Mouse (Mus musculus): Measurements from ENCODE around the gene Dapk1. TPM values are rescaled to one million over a fixed set of nuclear protein-coding genes. Genes with fewer than 3 reads are reported as not detected.
"Not testable (repeated sequence)": the region's sequence is repeated elsewhere in the genome, so short reads cannot be mapped to it uniquely, and the experiment has no call there.

Gene Dapk1
- polyA plus RNA-seq, 1 experiment from 2014 or later = 34.5 TPM

DNA sequence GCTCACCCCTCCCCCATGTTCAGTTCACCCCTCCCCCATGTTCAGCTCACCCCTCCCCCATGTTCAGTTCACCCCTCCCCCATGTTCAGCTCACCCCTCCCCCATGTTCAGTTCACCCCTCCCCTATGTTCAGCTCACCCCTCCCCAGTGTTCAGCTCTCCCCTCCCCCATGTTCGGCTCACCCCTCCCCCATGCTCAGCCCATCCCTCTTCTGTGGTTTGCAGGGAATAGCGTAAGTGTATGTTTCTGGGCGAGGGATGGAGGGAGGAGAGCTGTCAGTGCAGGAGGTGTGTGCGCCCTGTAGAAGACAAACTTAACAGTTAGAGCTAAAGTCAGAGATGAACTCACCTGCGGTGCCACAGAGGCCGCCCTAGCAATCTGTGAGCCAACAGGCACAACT is 9.2 kb downstream of the Dapk1 start:
- H3K4me2 ChIP-seq (ENCODE audit: low read depth, low read length); H3K27ac ChIP-seq (ENCODE audit: low read depth, low read length); H3K9me3 ChIP-seq (ENCODE audit: control insufficient read depth, low read length); H3K4me3 ChIP-seq (ENCODE audit: low read depth, low read length); H3K9ac ChIP-seq (replicated peaks; ENCODE audit: low read depth, low read length); H3K27me3 ChIP-seq (ENCODE audit: control insufficient read depth, insufficient read depth, low read length); ATAC-seq (ENCODE audit: low read depth); H3K36me3 ChIP-seq (ENCODE audit: control insufficient read depth, insufficient read depth, low read length): not testable (repeated sequence)
- 91% methylated on average over 6 of the region's 6 CpGs for WGBS
- peaks cover 13% of the 10 kb centered on the region for H3K4me1 ChIP-seq (ENCODE audit: control insufficient read depth, insufficient read depth, low read length)

DNA sequence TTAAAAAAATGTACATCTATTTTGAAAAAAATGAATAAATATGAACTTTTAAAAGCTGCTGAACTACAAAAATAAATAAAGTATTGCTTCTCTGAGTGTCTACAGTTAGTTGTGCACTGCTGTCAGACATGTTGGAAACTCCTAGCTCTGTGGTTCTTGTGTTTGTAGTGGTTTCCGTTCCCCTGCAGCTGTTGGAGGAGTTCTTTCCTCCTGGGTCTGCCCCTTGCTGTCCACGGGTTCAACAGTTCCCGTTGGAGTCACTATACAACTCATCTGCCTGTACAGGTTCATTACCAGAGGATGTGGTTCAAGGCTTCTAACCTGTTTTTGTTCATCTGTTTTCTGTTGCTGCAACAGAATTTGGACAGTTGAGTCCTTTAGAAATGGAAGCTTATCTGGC is 10.4 kb downstream of the Dapk1 start:
- Histone ChIP-seq H3K9me3 (ENCODE audit: control insufficient read depth, low read length) (no peaks in the 10 kb centered on the region), H3K4me2 (ENCODE audit: low read depth, low read length) (no peak overlapping the region), H3K36me3 (ENCODE audit: control insufficient read depth, insufficient read depth, low read length) (peaks cover 4% of the 10 kb centered on the region; the same call in 1 of the 2 replicates), H3K4me1 (ENCODE audit: control insufficient read depth, insufficient read depth, low read length) (peaks cover 11% of the 10 kb centered on the region), H3K27me3 (ENCODE audit: control insufficient read depth, insufficient read depth, low read length) (no peaks in the 10 kb centered on the region), H3K4me3 (ENCODE audit: low read depth, low read length) (no peak overlapping the region), H3K9ac (replicated peaks; ENCODE audit: low read depth, low read length) (no peak overlapping the region), H3K27ac (ENCODE audit: low read depth, low read length) (no peak overlapping the region)
- 84% methylated on average over 3 of the region's 3 CpGs for whole genome bisulfite sequencing
- no peak for ATAC-seq (ENCODE audit: low read depth)

DNA sequence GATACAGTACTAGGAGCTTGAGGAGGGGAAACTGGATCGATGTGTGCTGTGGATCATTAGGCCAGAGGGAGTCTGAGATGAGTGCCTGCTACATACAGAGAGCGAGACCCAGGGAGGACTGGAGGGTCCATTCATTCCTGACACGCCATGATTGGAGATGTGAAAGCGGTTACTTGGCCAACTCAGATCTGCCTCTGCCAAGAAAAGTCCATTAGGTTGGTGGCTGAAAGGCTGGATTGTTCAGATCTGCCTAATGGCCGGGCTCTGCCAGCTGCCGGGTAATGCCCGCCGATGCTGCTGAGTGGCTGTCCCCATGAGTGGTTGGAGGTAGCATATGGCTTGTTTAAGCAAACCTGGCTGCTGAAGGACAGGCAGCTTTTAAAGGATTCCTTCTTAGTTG is 12.4 kb downstream of the Dapk1 start:
- Histone ChIP-seq H3K27me3 (ENCODE audit: control insufficient read depth, insufficient read depth, low read length) (no peaks in the 10 kb centered on the region), H3K9ac (replicated peaks; ENCODE audit: low read depth, low read length) (no peak overlapping the region), H3K4me1 (ENCODE audit: control insufficient read depth, insufficient read depth, low read length) (peaks cover 16% of the 10 kb centered on the region), H3K9me3 (ENCODE audit: control insufficient read depth, low read length) (no peaks in the 10 kb centered on the region), H3K27ac (ENCODE audit: low read depth, low read length) (peak overlapping the region; percentile 55), H3K4me3 (ENCODE audit: low read depth, low read length) (no peak overlapping the region), H3K36me3 (ENCODE audit: control insufficient read depth, insufficient read depth, low read length) (peaks cover 4% of the 10 kb centered on the region; the same call in 1 of the 2 replicates), H3K4me2 (ENCODE audit: low read depth, low read length) (no peak overlapping the region)
- ATAC-seq (ENCODE audit: low read depth) = peak; percentile 77
- 48% methylated on average over 8 of the region's 8 CpGs for WGBS

DNA sequence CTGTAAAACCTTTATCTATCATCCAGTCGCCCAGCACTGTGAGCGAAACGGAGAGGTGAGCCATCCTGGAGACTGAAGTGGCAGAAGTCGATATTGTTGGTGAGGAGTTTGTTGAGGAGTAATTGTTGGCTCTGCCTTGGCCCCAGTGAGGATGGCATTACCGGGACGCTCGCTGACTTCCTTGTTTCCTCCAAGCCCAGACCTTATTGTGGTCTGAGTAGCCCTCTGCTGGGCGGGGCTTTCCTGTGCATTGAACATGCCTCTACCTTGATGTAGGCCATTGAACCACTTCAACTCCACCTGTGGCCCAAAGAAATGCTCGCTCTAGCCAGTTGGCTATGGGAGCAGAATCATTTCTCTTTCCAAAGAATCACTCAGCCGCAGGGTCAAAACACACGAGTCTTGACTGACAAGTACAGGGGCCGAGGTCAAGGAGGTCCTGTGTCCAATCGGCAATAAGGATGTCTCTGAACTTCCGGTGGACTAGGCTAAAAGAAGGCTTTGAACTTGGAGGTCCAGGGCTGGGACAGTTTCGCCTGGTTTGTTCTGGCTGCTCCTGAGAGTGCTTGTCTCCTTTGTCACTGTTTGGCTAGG is 13.4 kb downstream of the Dapk1 start:
- peaks cover 3% of the 10 kb centered on the region; the same call in 1 of the 2 replicates for H3K36me3 ChIP-seq (ENCODE audit: control insufficient read depth, insufficient read depth, low read length)
- WGBS = 68% methylated on average over 15 of the region's 15 CpGs
- H3K4me1 ChIP-seq (ENCODE audit: control insufficient read depth, insufficient read depth, low read length) = peaks cover 16% of the 10 kb centered on the region

DNA sequence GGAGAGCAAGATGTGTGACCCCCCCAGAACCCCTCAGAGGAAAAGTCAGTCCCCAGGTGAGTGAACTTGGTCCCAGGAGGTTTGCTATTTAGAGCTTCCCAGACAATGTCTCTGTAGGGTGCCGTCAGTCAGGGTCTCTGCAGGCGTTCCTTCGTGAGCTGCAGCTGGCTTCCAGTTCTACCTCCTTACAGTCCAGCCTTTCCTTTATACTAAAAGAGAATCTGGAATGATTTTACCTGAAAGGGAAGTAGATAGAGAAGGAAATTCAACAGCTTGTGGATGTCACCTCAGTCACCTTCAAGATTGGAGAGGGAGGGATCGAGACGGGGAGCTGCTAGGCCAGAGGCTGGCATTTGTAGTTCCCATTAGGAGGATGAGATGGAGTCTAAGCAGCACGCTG is 14.3 kb downstream of the Dapk1 start:
- WGBS = 44% methylated on average over 6 of the region's 6 CpGs

More for the DNA sequence above, 13.4 kb downstream of the Dapk1 start:
- Histone ChIP-seq H3K4me3 (ENCODE audit: low read depth, low read length) (no peak overlapping the region), H3K27ac (ENCODE audit: low read depth, low read length) (peak overlapping the region; percentile 55; the same call in 1 of the 2 replicates), H3K4me2 (ENCODE audit: low read depth, low read length) (no peak overlapping the region), H3K9me3 (ENCODE audit: control insufficient read depth, low read length) (no peaks in the 10 kb centered on the region), H3K27me3 (ENCODE audit: control insufficient read depth, insufficient read depth, low read length) (no peaks in the 10 kb centered on the region), H3K9ac (replicated peaks; ENCODE audit: low read depth, low read length) (no peak overlapping the region)
- no peak for ATAC-seq (ENCODE audit: low read depth)

DNA sequence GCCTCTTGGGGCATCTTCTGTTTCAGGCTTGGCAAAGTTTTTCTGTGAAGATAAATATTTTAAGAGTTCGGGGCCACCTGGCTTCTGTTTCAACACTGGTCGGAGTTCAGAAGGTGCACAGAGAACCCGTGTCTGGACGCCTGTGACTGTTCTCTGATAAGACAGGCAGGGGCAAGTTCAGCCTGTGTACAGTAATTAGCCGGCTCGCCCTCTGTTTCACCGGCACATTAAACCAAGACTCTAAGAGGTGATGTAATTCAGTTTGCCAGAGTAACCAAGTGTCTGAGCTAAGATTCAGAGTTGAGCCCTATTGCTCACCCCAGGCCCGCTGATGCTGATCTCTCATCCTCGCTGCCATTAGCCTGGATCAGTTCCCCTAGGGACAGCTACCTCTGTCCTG is 16.5 kb downstream of the Dapk1 start:
- Histone ChIP-seq H3K9me3 (ENCODE audit: control insufficient read depth, low read length) (no peaks in the 10 kb centered on the region), H3K36me3 (ENCODE audit: control insufficient read depth, insufficient read depth, low read length) (no peaks in the 10 kb centered on the region), H3K27ac (ENCODE audit: low read depth, low read length) (no peak overlapping the region), H3K4me3 (ENCODE audit: low read depth, low read length) (no peak overlapping the region), H3K27me3 (ENCODE audit: control insufficient read depth, insufficient read depth, low read length) (no peaks in the 10 kb centered on the region), H3K4me1 (ENCODE audit: control insufficient read depth, insufficient read depth, low read length) (peaks cover 16% of the 10 kb centered on the region), H3K4me2 (ENCODE audit: low read depth, low read length) (no peak overlapping the region), H3K9ac (replicated peaks; ENCODE audit: low read depth, low read length) (no peak overlapping the region)
- ATAC-seq (ENCODE audit: low read depth) = no peak
- WGBS = 70% methylated on average over 9 of the region's 9 CpGs

More for the DNA sequence above, 14.3 kb downstream of the Dapk1 start:
- H3K4me1 ChIP-seq (ENCODE audit: control insufficient read depth, insufficient read depth, low read length) = peaks cover 16% of the 10 kb centered on the region
- H3K36me3 ChIP-seq (ENCODE audit: control insufficient read depth, insufficient read depth, low read length) = no peaks in the 10 kb centered on the region
- H3K4me3 ChIP-seq (ENCODE audit: low read depth, low read length) = no peak overlapping the region
- no peak overlapping the region for H3K4me2 ChIP-seq (ENCODE audit: low read depth, low read length)
- no peaks in the 10 kb centered on the region for H3K9me3 ChIP-seq (ENCODE audit: control insufficient read depth, low read length)
- no peak overlapping the region for H3K27ac ChIP-seq (ENCODE audit: low read depth, low read length)
- no peak for ATAC-seq (ENCODE audit: low read depth)
- H3K27me3 ChIP-seq (ENCODE audit: control insufficient read depth, insufficient read depth, low read length) = no peaks in the 10 kb centered on the region
- H3K9ac ChIP-seq (replicated peaks; ENCODE audit: low read depth, low read length) = no peak overlapping the region

DNA sequence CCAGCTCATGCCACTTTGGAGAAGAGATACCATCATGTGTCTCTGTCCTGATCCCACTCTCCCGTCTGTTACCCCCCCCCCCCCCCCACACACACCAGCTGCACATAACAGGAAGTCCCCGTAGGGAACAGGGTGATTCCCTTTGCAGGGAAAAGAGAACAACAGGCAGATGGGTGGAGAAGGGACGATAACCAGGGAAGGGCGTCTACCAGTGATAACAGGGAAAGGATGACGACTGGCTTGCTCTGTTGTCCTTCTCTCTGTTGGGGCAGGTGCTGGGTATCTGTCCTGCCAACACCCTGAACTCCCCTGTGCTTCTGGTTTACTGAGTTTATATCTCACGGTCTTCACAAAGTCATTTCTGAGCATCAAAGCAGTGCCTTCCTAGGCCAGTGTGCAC is 18.0 kb downstream of the Dapk1 start:
- no peak overlapping the region for H3K9ac ChIP-seq (replicated peaks; ENCODE audit: low read depth, low read length)
- peaks cover 16% of the 10 kb centered on the region for H3K4me1 ChIP-seq (ENCODE audit: control insufficient read depth, insufficient read depth, low read length)
- ATAC-seq (ENCODE audit: low read depth) = no peak
- H3K4me3 ChIP-seq (ENCODE audit: low read depth, low read length) = no peak overlapping the region
- H3K9me3 ChIP-seq (ENCODE audit: control insufficient read depth, low read length) = no peaks in the 10 kb centered on the region
- no peaks in the 10 kb centered on the region for H3K36me3 ChIP-seq (ENCODE audit: control insufficient read depth, insufficient read depth, low read length)
- no peak overlapping the region for H3K4me2 ChIP-seq (ENCODE audit: low read depth, low read length)
- WGBS = 51% methylated on average over 6 of the region's 6 CpGs
- H3K27ac ChIP-seq (ENCODE audit: low read depth, low read length) = no peak overlapping the region
- no peaks in the 10 kb centered on the region for H3K27me3 ChIP-seq (ENCODE audit: control insufficient read depth, insufficient read depth, low read length)

DNA sequence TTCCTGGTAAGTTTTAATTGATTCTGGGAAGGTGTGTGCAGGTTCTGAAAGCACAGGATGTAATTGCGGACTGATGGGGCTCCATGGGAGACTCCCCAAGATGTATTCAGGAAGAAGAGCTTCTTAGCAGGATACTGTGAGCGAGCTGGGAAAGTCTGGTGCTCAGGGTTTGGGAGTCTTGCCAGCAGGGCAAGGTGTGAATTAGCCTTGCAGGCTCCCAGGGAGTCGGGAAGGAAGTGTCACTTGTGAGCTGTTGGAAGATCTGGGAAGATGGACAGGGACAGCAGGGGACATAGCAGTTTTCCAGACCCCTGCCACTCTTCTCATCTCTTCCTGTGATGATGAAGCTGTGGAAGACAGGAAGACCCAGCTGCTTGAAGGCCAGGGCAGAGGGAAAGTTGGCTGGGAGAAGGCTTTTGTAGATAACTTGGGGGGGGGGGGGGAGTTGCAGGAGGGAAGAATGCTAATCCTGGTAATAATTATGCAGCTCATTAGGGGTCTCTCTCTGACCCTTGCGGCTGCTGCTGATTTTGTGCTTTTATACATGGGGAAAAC is 19.7 kb downstream of the Dapk1 start:
- Histone ChIP-seq H3K9me3 (ENCODE audit: control insufficient read depth, low read length) (no peaks in the 10 kb centered on the region), H3K4me2 (ENCODE audit: low read depth, low read length) (no peak overlapping the region), H3K4me1 (ENCODE audit: control insufficient read depth, insufficient read depth, low read length) (peaks cover 7% of the 10 kb centered on the region; the same call in 1 of the 2 replicates), H3K27me3 (ENCODE audit: control insufficient read depth, insufficient read depth, low read length) (no peaks in the 10 kb centered on the region), H3K27ac (ENCODE audit: low read depth, low read length) (no peak overlapping the region), H3K9ac (replicated peaks; ENCODE audit: low read depth, low read length) (no peak overlapping the region), H3K36me3 (ENCODE audit: control insufficient read depth, insufficient read depth, low read length) (no peaks in the 10 kb centered on the region), H3K4me3 (ENCODE audit: low read depth, low read length) (no peak overlapping the region)
- no peak for ATAC-seq (ENCODE audit: low read depth)
- WGBS = 57% methylated on average over 4 of the region's 4 CpGs

DNA sequence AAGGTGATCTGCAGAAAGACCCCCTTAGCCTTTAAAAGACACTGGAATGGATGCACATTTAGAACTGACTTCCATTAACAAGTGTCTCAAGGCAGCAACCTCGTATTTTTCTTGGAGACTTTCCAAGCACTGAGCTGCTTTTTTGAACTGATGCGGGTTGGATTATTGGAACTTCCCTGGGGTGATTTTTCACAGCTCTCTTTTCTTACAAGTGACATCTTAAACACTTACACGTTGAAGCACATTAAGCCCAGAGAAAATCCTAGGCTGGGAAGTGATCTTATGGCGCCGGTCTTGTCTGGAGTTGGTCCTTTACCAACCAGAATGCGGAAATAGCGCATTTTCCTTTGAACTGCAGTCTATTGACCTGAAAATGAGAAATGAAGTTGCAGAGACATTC is 23.8 kb downstream of the Dapk1 start:
- no peak for ATAC-seq (ENCODE audit: low read depth)
- H3K4me3 ChIP-seq (ENCODE audit: low read depth, low read length) = no peak overlapping the region
- H3K4me2 ChIP-seq (ENCODE audit: low read depth, low read length) = no peak overlapping the region
- H3K9me3 ChIP-seq (ENCODE audit: control insufficient read depth, low read length) = no peaks in the 10 kb centered on the region
- no peaks in the 10 kb centered on the region for H3K36me3 ChIP-seq (ENCODE audit: control insufficient read depth, insufficient read depth, low read length)
- WGBS = 68% methylated on average over 7 of the region's 7 CpGs
- H3K4me1 ChIP-seq (ENCODE audit: control insufficient read depth, insufficient read depth, low read length) = peaks cover 2% of the 10 kb centered on the region; the same call in 1 of the 2 replicates
- H3K27ac ChIP-seq (ENCODE audit: low read depth, low read length) = no peak overlapping the region
- no peak overlapping the region for H3K9ac ChIP-seq (replicated peaks; ENCODE audit: low read depth, low read length)
- no peaks in the 10 kb centered on the region for H3K27me3 ChIP-seq (ENCODE audit: control insufficient read depth, insufficient read depth, low read length)

All from neural tube, embryonic 14.5 days (tissue).